Mouse (Mus musculus): ENCODE measurements around the gene Wasl. TPM values are rescaled to one million over a fixed set of nuclear protein-coding genes. Genes with fewer than 3 reads are reported as not detected.

Gene Wasl
- polyA plus RNA-seq, 1 experiment from 2014 or later: 76.6 TPM

GRCm38 (mm10) chr6:24572431-24572830 lies 92.4 kb downstream of the Wasl start:
- no peaks in the 10 kb centered on the region for H3K4me1 ChIP-seq
- H3K9ac ChIP-seq: no peak overlapping the region
- H3K36me3 ChIP-seq: no peaks in the 10 kb centered on the region
- H3K9me3 ChIP-seq (replicated peaks): no peaks in the 10 kb centered on the region
- no peak overlapping the region for H3K4me3 ChIP-seq (replicated peaks)
- no peak overlapping the region for H3K27ac ChIP-seq (replicated peaks)
- no peak overlapping the region for H3K4me2 ChIP-seq (replicated peaks)
- WGBS: 74% methylated on average over 14 of the region's 14 CpGs
- no peak for ATAC-seq (ENCODE audit: insufficient number of reproducible peaks, low FRiP score, low TSS enrichment, low read depth)
- H3K27me3 ChIP-seq: no peaks in the 10 kb centered on the region

- Histone ChIP-seq H3K36me3 (no peaks in the 10 kb centered on the region), H3K4me2 (replicated peaks) (no peak overlapping the region), H3K9ac (no peak overlapping the region), H3K27me3 (no peaks in the 10 kb centered on the region), H3K4me1 (no peaks in the 10 kb centered on the region), H3K9me3 (replicated peaks) (no peaks in the 10 kb centered on the region), H3K4me3 (replicated peaks) (no peak overlapping the region), H3K27ac (replicated peaks) (no peak overlapping the region)
- 69% methylated on average over 6 of the region's 6 CpGs for WGBS
- no peak for ATAC-seq (ENCODE audit: insufficient number of reproducible peaks, low FRiP score, low TSS enrichment, low read depth)
Observed at GRCm38 (mm10) chr6:24571126-24571525, 93.7 kb downstream of the Wasl start.

- Histone ChIP-seq H3K36me3 (no peaks in the 10 kb centered on the region), H3K4me2 (replicated peaks) (no peak overlapping the region), H3K9ac (no peak overlapping the region), H3K27ac (replicated peaks) (no peak overlapping the region), H3K27me3 (no peaks in the 10 kb centered on the region), H3K4me3 (replicated peaks) (no peak overlapping the region), H3K4me1 (no peaks in the 10 kb centered on the region), H3K9me3 (replicated peaks) (no peaks in the 10 kb centered on the region)
- no peak for ATAC-seq (ENCODE audit: insufficient number of reproducible peaks, low FRiP score, low TSS enrichment, low read depth)
- WGBS: 68% methylated on average over 11 of the region's 11 CpGs
Observed at GRCm38 (mm10) chr6:24570278-24570677, 94.5 kb downstream of the Wasl start.

GRCm38 (mm10) chr6:24569711-24570110 lies 95.1 kb downstream of the Wasl start:
- Histone ChIP-seq H3K27ac (replicated peaks) (no peak overlapping the region), H3K9me3 (replicated peaks) (no peaks in the 10 kb centered on the region), H3K4me2 (replicated peaks) (no peak overlapping the region), H3K4me3 (replicated peaks) (no peak overlapping the region), H3K27me3 (no peaks in the 10 kb centered on the region), H3K4me1 (no peaks in the 10 kb centered on the region), H3K9ac (no peak overlapping the region), H3K36me3 (no peaks in the 10 kb centered on the region)
- no peak for ATAC-seq (ENCODE audit: insufficient number of reproducible peaks, low FRiP score, low TSS enrichment, low read depth)
- 82% methylated on average over 1 of the region's 1 CpGs for WGBS

GRCm38 (mm10) chr6:24568963-24569362 lies 95.8 kb downstream of the Wasl start:
- ATAC-seq (ENCODE audit: insufficient number of reproducible peaks, low FRiP score, low TSS enrichment, low read depth): no peak
- 76% methylated on average over 5 of the region's 5 CpGs for WGBS

GRCm38 (mm10) chr6:24564886-24565285 lies 99.9 kb downstream of the Wasl start:
- Histone ChIP-seq H3K4me3 (replicated peaks) (no peak overlapping the region), H3K36me3 (no peaks in the 10 kb centered on the region), H3K9me3 (replicated peaks) (no peaks in the 10 kb centered on the region), H3K4me2 (replicated peaks) (no peak overlapping the region), H3K27ac (replicated peaks) (no peak overlapping the region), H3K9ac (no peak overlapping the region), H3K4me1 (no peaks in the 10 kb centered on the region), H3K27me3 (no peaks in the 10 kb centered on the region)
- no peak for ATAC-seq (ENCODE audit: insufficient number of reproducible peaks, low FRiP score, low TSS enrichment, low read depth)
- 90% methylated on average over 1 of the region's 1 CpGs for WGBS

More at GRCm38 (mm10) chr6:24568963-24569362, 95.8 kb downstream of the Wasl start:
- Histone ChIP-seq H3K27me3 (no peaks in the 10 kb centered on the region), H3K27ac (replicated peaks) (no peak overlapping the region), H3K9ac (no peak overlapping the region), H3K36me3 (no peaks in the 10 kb centered on the region), H3K4me3 (replicated peaks) (no peak overlapping the region), H3K4me2 (replicated peaks) (no peak overlapping the region), H3K4me1 (no peaks in the 10 kb centered on the region), H3K9me3 (replicated peaks) (no peaks in the 10 kb centered on the region)

GRCm38 (mm10) chr6:24564081-24564480 lies 100.7 kb downstream of the Wasl start:
- ATAC-seq (ENCODE audit: insufficient number of reproducible peaks, low FRiP score, low TSS enrichment, low read depth): no peak
- no peak overlapping the region for H3K9ac ChIP-seq
- no peaks in the 10 kb centered on the region for H3K27me3 ChIP-seq
- H3K9me3 ChIP-seq (replicated peaks): no peaks in the 10 kb centered on the region
- H3K4me3 ChIP-seq (replicated peaks): no peak overlapping the region
- WGBS: 75% methylated on average over 9 of the region's 9 CpGs
- no peaks in the 10 kb centered on the region for H3K36me3 ChIP-seq
- H3K4me2 ChIP-seq (replicated peaks): no peak overlapping the region
- no peak overlapping the region for H3K27ac ChIP-seq (replicated peaks)
- no peaks in the 10 kb centered on the region for H3K4me1 ChIP-seq

Other genes starting within 250 kb of the Wasl start
- gene Iqub, start 149.9 kb downstream of the Wasl start, polyA plus RNA-seq (2015; fragmentation: Nextera tagmentation; extraction: Ambion mirVana): 1.7 and 4.2 TPM in 2 replicates
- 298 and 308 TPM in 2 replicates for gene Ndufa5, start 137.0 kb downstream of the Wasl start, polyA plus RNA-seq (2015; fragmentation: Nextera tagmentation; extraction: Ambion mirVana)
- not detected in 2 replicates for gene Asb15, start 136.9 kb downstream of the Wasl start, polyA plus RNA-seq (2015; fragmentation: Nextera tagmentation; extraction: Ambion mirVana)
- gene Lmod2, start 67.2 kb downstream of the Wasl start, polyA plus RNA-seq (2015; fragmentation: Nextera tagmentation; extraction: Ambion mirVana): 2.7 and 3.9 TPM in 2 replicates
- not detected in 2 replicates for gene Hyal6, start 68.2 kb upstream of the Wasl start, polyA plus RNA-seq (2015; fragmentation: Nextera tagmentation; extraction: Ambion mirVana)
- gene Hyal4, start 83.3 kb upstream of the Wasl start, polyA plus RNA-seq (2015; fragmentation: Nextera tagmentation; extraction: Ambion mirVana): 0.05 and 0.17 TPM in 2 replicates
- gene Spam1, start 126.2 kb upstream of the Wasl start, polyA plus RNA-seq (2015; fragmentation: Nextera tagmentation; extraction: Ambion mirVana): not detected in 2 replicates
- gene Hyal5, start 193.0 kb upstream of the Wasl start, polyA plus RNA-seq (2015; fragmentation: Nextera tagmentation; extraction: Ambion mirVana): not detected in 2 replicates